Mouse (Mus musculus) bone marrow macrophage, adult 2 months (primary cell): ENCODE data around the gene Ppm1a.

Experiments
- CTCF ChIP-seq: IDR thresholded peaks from 2 replicates; pipeline ENCODE4 v1.5.1; 2012; ENCODE audit warnings: low read depth, mild to moderate bottlenecking, low read length, moderate library complexity
- POLR2A ChIP-seq: IDR thresholded peaks from 2 replicates; pipeline ENCODE4 v1.6.1; 2012; ENCODE audit warnings: mild to moderate bottlenecking, low read depth, low read length, borderline replicate concordance

- TF ChIP-seq POLR2A, result no peak
- no peak for TF ChIP-seq CTCF
Measured at GRCm38 (mm10) chr12:72719452-72720087, 37.7 kb upstream of the Ppm1a start.
